Mouse (Mus musculus) heart, embryonic 15.5 days (tissue): ENCODE measurements around the gene Ints12. TPM values are rescaled to one million over a fixed set of nuclear protein-coding genes. Genes with fewer than 3 reads are reported as not detected.

ENCODE experiments used
- ATAC-seq: fragments of 200-750 bp; cut with Nextera tagmentation; replicated peaks from 2 replicates; pipeline ENCODE4 v1.8.0; 2017; ENCODE audit warnings: low read depth, moderate TSS enrichment; ENCODE audit not compliant: insufficient number of reproducible peaks, insufficient read depth, low FRiP score
- H3K27ac ChIP-seq: fragments of 300-500 bp; sonication (generic); 2 replicates; pipeline ENCODE4 v1.5.1; 2015; ENCODE audit warnings: mild to moderate bottlenecking, inconsistent platforms
- H3K27me3 ChIP-seq: fragments of 300-500 bp; sonication (generic); 2 replicates; pipeline ENCODE4 v1.6.1; 2015; ENCODE audit warnings: inconsistent platforms
- H3K36me3 ChIP-seq: fragments of 300-500 bp; sonication (generic); 2 replicates; pipeline ENCODE4 v1.6.1; 2015; ENCODE audit warnings: mild to moderate bottlenecking, inconsistent platforms
- H3K4me1 ChIP-seq: fragments of 300-500 bp; sonication (generic); replicated peaks from 2 replicates; pipeline ENCODE4 v1.6.1; 2015; ENCODE audit warnings: inconsistent platforms
- H3K4me2 ChIP-seq: fragments of 300-500 bp; sonication (generic); 2 replicates; pipeline ENCODE4 v1.6.1; 2015; ENCODE audit warnings: inconsistent platforms, mild to moderate bottlenecking, moderate library complexity
- H3K4me3 ChIP-seq: fragments of 300-500 bp; sonication (generic); 2 replicates; pipeline ENCODE4 v1.5.1; 2015; ENCODE audit warnings: mild to moderate bottlenecking, inconsistent platforms
- H3K9ac ChIP-seq: fragments of 300-500 bp; sonication (generic); 2 replicates; pipeline ENCODE4 v1.6.1; 2015; ENCODE audit warnings: mild to moderate bottlenecking, inconsistent platforms
- H3K9me3 ChIP-seq: fragments of 300-500 bp; sonication (generic); replicated peaks from 2 replicates; pipeline ENCODE4 v1.6.1; 2016; ENCODE audit warnings: inconsistent platforms
- WGBS: fragments of 180-500 bp; shearing (Covaris S2); methylation state at CpG from one replicate; pipeline ENCODE4 v1.1.7; 2015; ENCODE audit warnings: mixed read lengths; 5-methylcytosine and 5-hydroxymethylcytosine counted together
- polyA plus RNA-seq: library from polyadenylated mRNA; unstranded; fragments of >200 nt; fragmentation: Nextera tagmentation; extraction: Ambion mirVana; gene quantifications from 2 replicates; pipeline ENCODE4 v1.2.1, GENCODE M21; 2015

Ints12 gene
- polyA plus RNA-seq, 1 experiment from 2014 or later: 9.9 TPM

- Histone ChIP-seq H3K4me3 (no peak overlapping the region), H3K27me3 (no peaks in the 10 kb centered on the region), H3K9me3 (no peaks in the 10 kb centered on the region), H3K4me2 (no peak overlapping the region), H3K4me1 (0 out of 2 replicates have a peak, but pooled peaks cover 3% of the 10 kb centered on the region), H3K36me3 (peaks cover 36% of the 10 kb centered on the region), H3K27ac (no peak overlapping the region), H3K9ac (no peak overlapping the region)
- 78% methylated on average over 4 of the region's 4 CpGs for WGBS
- ATAC-seq: no peak
Observed at GRCm38 (mm10) chr3:133098336-133098735, 6.7 kb downstream of the Ints12 start.

GRCm38 (mm10) chr3:133098909-133099308 is 7.3 kb downstream of the Ints12 start:
- WGBS: 82% methylated on average over 2 of the region's 2 CpGs
- no peak overlapping the region for H3K27ac ChIP-seq
- ATAC-seq: no peak
- H3K9ac ChIP-seq: no peak overlapping the region
- no peaks in the 10 kb centered on the region for H3K27me3 ChIP-seq
- H3K4me2 ChIP-seq: no peak overlapping the region
- H3K4me1 ChIP-seq: no peaks in the 10 kb centered on the region
- H3K4me3 ChIP-seq: no peak overlapping the region
- H3K9me3 ChIP-seq: no peaks in the 10 kb centered on the region
- peaks cover 41% of the 10 kb centered on the region for H3K36me3 ChIP-seq

GRCm38 (mm10) chr3:133103768-133104167 is 12.1 kb downstream of the Ints12 start:
- Histone ChIP-seq H3K9me3 (no peaks in the 10 kb centered on the region), H3K4me1 (no peaks in the 10 kb centered on the region), H3K27ac (no peak overlapping the region), H3K27me3 (no peaks in the 10 kb centered on the region), H3K4me2 (no peak overlapping the region), H3K4me3 (no peak overlapping the region), H3K9ac (no peak overlapping the region), H3K36me3 (peaks cover 55% of the 10 kb centered on the region)
- 77% methylated on average over 3 of the region's 3 CpGs for WGBS
- no peak for ATAC-seq

- Histone ChIP-seq H3K4me2 (no peak overlapping the region), H3K27me3 (no peaks in the 10 kb centered on the region), H3K9ac (no peak overlapping the region), H3K4me3 (no peak overlapping the region), H3K4me1 (no peaks in the 10 kb centered on the region), H3K9me3 (no peaks in the 10 kb centered on the region), H3K27ac (no peak overlapping the region), H3K36me3 (peaks cover 58% of the 10 kb centered on the region)
- ATAC-seq: no peak
- 90% methylated on average over 3 of the region's 3 CpGs for WGBS
Observed at GRCm38 (mm10) chr3:133104436-133104835, 12.8 kb downstream of the Ints12 start.

- H3K36me3 ChIP-seq: peaks cover 28% of the 10 kb centered on the region
- no peaks in the 10 kb centered on the region for H3K27me3 ChIP-seq
- H3K9me3 ChIP-seq: no peaks in the 10 kb centered on the region
- H3K27ac ChIP-seq: no peak overlapping the region
- no peak overlapping the region for H3K4me2 ChIP-seq
- ATAC-seq: no peak
- no peaks in the 10 kb centered on the region for H3K4me1 ChIP-seq
- no peak overlapping the region for H3K9ac ChIP-seq
- 87% methylated on average over 4 of the region's 4 CpGs for WGBS
- H3K4me3 ChIP-seq: no peak overlapping the region
Observed at GRCm38 (mm10) chr3:133108731-133109130, 17.1 kb downstream of the Ints12 start.

GRCm38 (mm10) chr3:133109844-133110243 is 18.2 kb downstream of the Ints12 start:
- H3K9ac ChIP-seq: no peak overlapping the region
- peaks cover 24% of the 10 kb centered on the region for H3K36me3 ChIP-seq
- no peaks in the 10 kb centered on the region for H3K27me3 ChIP-seq
- WGBS: 91% methylated on average over 4 of the region's 4 CpGs
- H3K4me2 ChIP-seq: no peak overlapping the region
- H3K27ac ChIP-seq: no peak overlapping the region
- ATAC-seq: no peak
- no peaks in the 10 kb centered on the region for H3K9me3 ChIP-seq
- no peaks in the 10 kb centered on the region for H3K4me1 ChIP-seq
- no peak overlapping the region for H3K4me3 ChIP-seq

GRCm38 (mm10) chr3:133111741-133112140 is 20.1 kb downstream of the Ints12 start:
- Histone ChIP-seq H3K4me3 (no peak overlapping the region), H3K27ac (no peak overlapping the region), H3K4me2 (no peak overlapping the region), H3K9me3 (no peaks in the 10 kb centered on the region), H3K4me1 (no peaks in the 10 kb centered on the region), H3K27me3 (no peaks in the 10 kb centered on the region), H3K9ac (no peak overlapping the region), H3K36me3 (peaks cover 15% of the 10 kb centered on the region)
- 32% methylated on average over 2 of the region's 2 CpGs for WGBS
- ATAC-seq: no peak

- H3K36me3 ChIP-seq: peaks cover 8% of the 10 kb centered on the region; the same call in 1 of the 2 replicates
- no peak for ATAC-seq
- no peak overlapping the region for H3K27ac ChIP-seq
- no peak overlapping the region for H3K9ac ChIP-seq
- H3K4me2 ChIP-seq: no peak overlapping the region
- WGBS: 38% methylated on average over 1 of the region's 1 CpGs
- H3K9me3 ChIP-seq: no peaks in the 10 kb centered on the region
- no peaks in the 10 kb centered on the region for H3K4me1 ChIP-seq
- no peaks in the 10 kb centered on the region for H3K27me3 ChIP-seq
- H3K4me3 ChIP-seq: no peak overlapping the region
Observed at GRCm38 (mm10) chr3:133113281-133113680, 21.6 kb downstream of the Ints12 start.

- no peak for ATAC-seq
- Histone ChIP-seq H3K9ac (no peak overlapping the region), H3K27ac (no peak overlapping the region), H3K36me3 (no peaks in the 10 kb centered on the region), H3K4me3 (no peak overlapping the region), H3K27me3 (no peaks in the 10 kb centered on the region), H3K4me1 (no peaks in the 10 kb centered on the region), H3K9me3 (no peaks in the 10 kb centered on the region), H3K4me2 (no peak overlapping the region)
- WGBS: 86% methylated on average over 5 of the region's 5 CpGs
Observed at GRCm38 (mm10) chr3:133131372-133131771, 39.7 kb downstream of the Ints12 start.

- ATAC-seq: no peak
- H3K9me3 ChIP-seq: no peaks in the 10 kb centered on the region
Observed at GRCm38 (mm10) chr3:133132611-133133010, 41.0 kb downstream of the Ints12 start.

GRCm38 (mm10) chr3:133141877-133142276 is 50.2 kb downstream of the Ints12 start:
- no peak overlapping the region for H3K9ac ChIP-seq
- no peak for ATAC-seq
- no peak overlapping the region for H3K27ac ChIP-seq
- H3K36me3 ChIP-seq: no peaks in the 10 kb centered on the region
- H3K27me3 ChIP-seq: no peaks in the 10 kb centered on the region
- WGBS: 84% methylated on average over 6 of the region's 6 CpGs
- no peak overlapping the region for H3K4me3 ChIP-seq
- no peaks in the 10 kb centered on the region for H3K4me1 ChIP-seq
- H3K4me2 ChIP-seq: no peak overlapping the region
- H3K9me3 ChIP-seq: no peaks in the 10 kb centered on the region

More at GRCm38 (mm10) chr3:133132611-133133010, 41.0 kb downstream of the Ints12 start:
- WGBS: 71% methylated on average over 8 of the region's 8 CpGs
- H3K9ac ChIP-seq: no peak overlapping the region
- no peak overlapping the region for H3K4me3 ChIP-seq
- H3K4me1 ChIP-seq: no peaks in the 10 kb centered on the region
- H3K4me2 ChIP-seq: no peak overlapping the region
- H3K36me3 ChIP-seq: no peaks in the 10 kb centered on the region
- H3K27me3 ChIP-seq: no peaks in the 10 kb centered on the region
- no peak overlapping the region for H3K27ac ChIP-seq

GRCm38 (mm10) chr3:133144511-133145147 is 53.0 kb downstream of the Ints12 start:
- Histone ChIP-seq H3K27ac (no peak overlapping the region), H3K4me3 (no peak overlapping the region), H3K27me3 (no peaks in the 10 kb centered on the region), H3K9ac (no peak overlapping the region), H3K4me1 (no peaks in the 10 kb centered on the region), H3K9me3 (no peaks in the 10 kb centered on the region), H3K4me2 (no peak overlapping the region), H3K36me3 (no peaks in the 10 kb centered on the region)
- WGBS: 78% methylated on average over 6 of the region's 6 CpGs
- no peak for ATAC-seq
